Mouse (Mus musculus): Measurements from ENCODE around the gene Mapk14.

DNA sequence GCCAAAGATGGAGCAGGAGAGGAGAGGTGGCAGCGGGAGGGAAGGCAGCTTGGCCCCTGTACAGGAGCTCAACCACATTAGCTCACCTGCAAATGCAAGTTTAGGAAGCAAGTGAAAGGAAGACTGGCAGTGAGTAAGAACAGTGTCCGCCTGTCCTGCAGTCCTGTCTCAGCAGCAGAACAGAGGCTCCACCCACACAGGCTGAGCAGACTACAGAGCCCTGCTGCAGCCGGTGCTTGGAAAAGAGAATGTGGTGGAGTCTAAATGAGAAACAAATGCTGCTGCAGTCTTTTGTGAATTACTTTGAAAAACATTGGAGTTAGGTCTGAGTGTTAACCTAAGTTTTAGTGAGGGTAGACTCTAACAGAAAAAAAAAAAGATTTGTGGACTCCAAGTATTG lies 26.4 kb downstream of the Mapk14 start:
- TF ChIP-seq CTCF (IDR thresholded peaks at IDR 0.05) (no peak), POLR2A (IDR thresholded peaks at IDR 0.05; ENCODE audit: insufficient read depth, low read depth, low read length) (no peak)
